Mouse (Mus musculus) kidney, embryonic 15.5 days (tissue): ENCODE results near the gene Tmem26. TPM values are rescaled to one million over a fixed set of nuclear protein-coding genes. Genes with fewer than 3 reads are reported as not detected.
"Not testable (repeated sequence)": the region's sequence is repeated elsewhere in the genome, so short reads cannot be mapped to it uniquely, and the experiment has no call there.

Source experiments
- ATAC-seq: fragments of 200-750 bp; cut with Nextera tagmentation; replicated peaks from 2 replicates; pipeline ENCODE4 v1.8.0; 2017; ENCODE audit warnings: moderate TSS enrichment; ENCODE audit not compliant: low FRiP score
- H3K27ac ChIP-seq: fragments of 300-500 bp; sonication (generic); 2 replicates; pipeline ENCODE4 v1.5.1; 2015; ENCODE audit warnings: mild to moderate bottlenecking, inconsistent platforms
- H3K27me3 ChIP-seq: fragments of 300-500 bp; sonication (generic); 2 replicates; pipeline ENCODE4 v1.6.1; 2015; ENCODE audit warnings: inconsistent platforms
- H3K36me3 ChIP-seq: fragments of 300-500 bp; sonication (generic); 2 replicates; pipeline ENCODE4 v1.6.1; 2015; ENCODE audit warnings: inconsistent platforms
- H3K4me1 ChIP-seq: fragments of 300-500 bp; sonication (generic); 2 replicates; pipeline ENCODE4 v1.6.1; 2015; ENCODE audit warnings: inconsistent platforms
- H3K4me2 ChIP-seq: fragments of 300-500 bp; sonication (generic); 2 replicates; pipeline ENCODE4 v1.6.1; 2015; ENCODE audit warnings: moderate library complexity, mild to moderate bottlenecking, inconsistent platforms
- H3K4me3 ChIP-seq: fragments of 300-500 bp; sonication (generic); replicated peaks from 2 replicates; pipeline ENCODE4 v1.5.1; 2015; ENCODE audit warnings: mild to moderate bottlenecking, inconsistent platforms
- H3K9ac ChIP-seq: fragments of 300-500 bp; sonication (generic); 2 replicates; pipeline ENCODE4 v1.6.1; 2015; ENCODE audit warnings: mild to moderate bottlenecking, inconsistent platforms
- H3K9me3 ChIP-seq: fragments of 300-500 bp; sonication (generic); replicated peaks from 2 replicates; pipeline ENCODE4 v1.6.1; 2016; ENCODE audit warnings: inconsistent platforms
- WGBS: fragments of 180-500 bp; shearing (Covaris S2); methylation state at CpG from one replicate; pipeline ENCODE4 v1.1.7; 2015; ENCODE audit warnings: mixed read lengths; 5-methylcytosine and 5-hydroxymethylcytosine counted together
- polyA plus RNA-seq: library from polyadenylated mRNA; unstranded; fragments of >200 nt; fragmentation: Nextera tagmentation; extraction: Ambion mirVana; gene quantifications from 2 replicates; pipeline ENCODE4 v1.2.1, GENCODE M21; 2015

The Tmem26 gene
- polyA plus RNA-seq, 1 experiment from 2014 or later, result 7.6 TPM

DNA sequence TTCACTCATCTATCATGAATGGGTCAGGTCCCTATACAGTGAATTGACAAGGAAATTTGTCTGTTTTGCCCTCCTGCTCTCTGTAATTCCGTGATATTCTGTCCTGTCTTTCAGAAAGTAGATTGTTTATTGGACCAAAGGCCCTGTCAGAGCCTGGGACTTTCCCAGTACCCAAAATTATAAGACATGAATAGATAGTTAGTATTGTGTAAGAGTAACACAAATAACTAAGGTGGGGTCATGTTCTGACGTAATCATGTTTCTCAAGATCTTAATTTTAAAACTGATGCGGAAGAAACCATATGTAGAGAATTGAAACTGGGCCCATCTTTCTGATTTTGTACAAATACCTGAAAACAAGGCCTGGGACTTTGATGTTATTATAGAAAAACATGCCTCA, 8.1 kb upstream of the Tmem26 start:
- no peaks in the 10 kb centered on the region for H3K4me1 ChIP-seq
- H3K27me3 ChIP-seq, result no peaks in the 10 kb centered on the region
- no peak overlapping the region for H3K9ac ChIP-seq
- H3K36me3 ChIP-seq, result no peaks in the 10 kb centered on the region
- WGBS, result 90% methylated on average over 3 of the region's 3 CpGs
- H3K4me3 ChIP-seq, result no peak overlapping the region
- no peaks in the 10 kb centered on the region for H3K9me3 ChIP-seq
- ATAC-seq, result no peak
- no peak overlapping the region for H3K27ac ChIP-seq
- H3K4me2 ChIP-seq, result no peak overlapping the region

GRCm38 (mm10) chr10:68718375-68718774, 5.1 kb upstream of the Tmem26 start:
- Histone ChIP-seq H3K4me2 (no peak overlapping the region), H3K4me3 (no peak overlapping the region), H3K9ac (no peak overlapping the region), H3K9me3 (no peaks in the 10 kb centered on the region), H3K27ac (no peak overlapping the region), H3K4me1 (peaks cover 6% of the 10 kb centered on the region), H3K27me3 (no peaks in the 10 kb centered on the region; the same call in 1 of the 2 replicates), H3K36me3 (no peaks in the 10 kb centered on the region)
- 80% methylated on average over 3 of the region's 3 CpGs for WGBS
- ATAC-seq, result no peak

- no peak overlapping the region for H3K9ac ChIP-seq
- H3K27ac ChIP-seq, result no peak overlapping the region
- no peak overlapping the region for H3K4me2 ChIP-seq
- no peaks in the 10 kb centered on the region for H3K9me3 ChIP-seq
- peaks cover 10% of the 10 kb centered on the region for H3K27me3 ChIP-seq
- no peak for ATAC-seq
- no peak overlapping the region for H3K4me3 ChIP-seq
- H3K36me3 ChIP-seq, result no peaks in the 10 kb centered on the region
- WGBS, result 55% methylated on average over 5 of the region's 5 CpGs
- peaks cover 20% of the 10 kb centered on the region for H3K4me1 ChIP-seq
Measured at GRCm38 (mm10) chr10:68720887-68721400, 2.5 kb upstream of the Tmem26 start.

- no peak; the same call in 1 of the 2 replicates for ATAC-seq
- WGBS, result 37% methylated on average over 7 of the region's 7 CpGs
- Histone ChIP-seq H3K4me3 (peak overlapping the region; percentile 53), H3K9ac (peak overlapping the region; percentile 46; the same call in 1 of the 2 replicates), H3K27me3 (peaks cover 10% of the 10 kb centered on the region), H3K27ac (no peak overlapping the region), H3K36me3 (no peaks in the 10 kb centered on the region), H3K4me1 (peaks cover 20% of the 10 kb centered on the region), H3K9me3 (no peaks in the 10 kb centered on the region), H3K4me2 (peak overlapping the region; percentile 92)
Measured at GRCm38 (mm10) chr10:68723015-68723414, 431 bp upstream of the Tmem26 start.

- H3K36me3 ChIP-seq, result no peaks in the 10 kb centered on the region
- WGBS, result under 1% methylated on average over 11 of the region's 11 CpGs
- ATAC-seq, result peak; percentile 55; the same call in 1 of the 2 replicates
Measured at GRCm38 (mm10) chr10:68724361-68724720, 895 bp downstream of the Tmem26 start.

GRCm38 (mm10) chr10:68727464-68727863, 4.0 kb downstream of the Tmem26 start:
- no peak for ATAC-seq
- no peaks in the 10 kb centered on the region for H3K36me3 ChIP-seq
- H3K4me3 ChIP-seq, result no peak overlapping the region
- H3K27ac ChIP-seq, result no peak overlapping the region
- H3K9me3 ChIP-seq, result no peaks in the 10 kb centered on the region
- H3K4me1 ChIP-seq, result peaks cover 20% of the 10 kb centered on the region
- peaks cover 10% of the 10 kb centered on the region for H3K27me3 ChIP-seq
- no peak overlapping the region for H3K4me2 ChIP-seq
- 79% methylated on average over 5 of the region's 5 CpGs for WGBS
- H3K9ac ChIP-seq, result no peak overlapping the region

More at GRCm38 (mm10) chr10:68724361-68724720, 895 bp downstream of the Tmem26 start:
- peak overlapping the region; percentile 53 for H3K4me3 ChIP-seq
- peak overlapping the region; percentile 92 for H3K4me2 ChIP-seq
- peaks cover 20% of the 10 kb centered on the region for H3K4me1 ChIP-seq
- no peaks in the 10 kb centered on the region for H3K9me3 ChIP-seq
- peaks cover 10% of the 10 kb centered on the region for H3K27me3 ChIP-seq
- peak overlapping the region; percentile 46 for H3K9ac ChIP-seq
- H3K27ac ChIP-seq, result no peak overlapping the region

- H3K4me1 ChIP-seq, result no peaks in the 10 kb centered on the region
- H3K4me3 ChIP-seq, result no peak overlapping the region
- no peak overlapping the region for H3K9ac ChIP-seq
- H3K9me3 ChIP-seq, result no peaks in the 10 kb centered on the region
- no peak for ATAC-seq
- no peak overlapping the region for H3K4me2 ChIP-seq
- 70% methylated on average over 3 of the region's 3 CpGs for WGBS
- no peaks in the 10 kb centered on the region for H3K27me3 ChIP-seq
- H3K36me3 ChIP-seq, result no peaks in the 10 kb centered on the region
- H3K27ac ChIP-seq, result no peak overlapping the region
Measured at GRCm38 (mm10) chr10:68735621-68736020, 12.2 kb downstream of the Tmem26 start.

DNA sequence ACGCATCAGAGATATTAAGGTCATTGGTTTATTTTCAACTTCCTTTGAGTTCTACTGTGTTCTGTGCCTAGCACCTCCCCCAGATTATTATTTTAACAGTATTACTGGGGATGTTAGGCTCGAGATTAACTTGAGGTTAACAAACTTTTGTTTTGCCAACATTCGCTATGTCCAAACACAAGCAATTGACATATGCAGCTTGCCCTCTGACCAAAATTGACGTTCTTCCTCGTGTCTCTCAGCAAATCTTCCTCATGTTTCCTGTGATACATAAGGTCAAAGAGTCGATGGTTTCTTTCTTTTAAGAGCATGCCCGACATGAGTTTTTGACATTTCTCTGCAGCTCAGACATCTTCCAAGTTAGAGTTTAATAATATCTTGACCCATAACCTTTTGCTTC, 13.9 kb downstream of the Tmem26 start:
- Histone ChIP-seq H3K27me3 (no peaks in the 10 kb centered on the region), H3K9ac (no peak overlapping the region), H3K4me1 (no peaks in the 10 kb centered on the region), H3K4me2 (no peak overlapping the region), H3K27ac (no peak overlapping the region), H3K4me3 (no peak overlapping the region), H3K36me3 (no peaks in the 10 kb centered on the region), H3K9me3 (no peaks in the 10 kb centered on the region)
- 62% methylated on average over 7 of the region's 7 CpGs for WGBS
- ATAC-seq, result no peak

GRCm38 (mm10) chr10:68738981-68739380, 15.5 kb downstream of the Tmem26 start:
- H3K9me3 ChIP-seq, H3K4me3 ChIP-seq, H3K27ac ChIP-seq, H3K4me1 ChIP-seq, H3K9ac ChIP-seq, H3K36me3 ChIP-seq, H3K27me3 ChIP-seq, ATAC-seq, H3K4me2 ChIP-seq: not testable (repeated sequence)
- 88% methylated on average over 1 of the region's 1 CpGs for WGBS

DNA sequence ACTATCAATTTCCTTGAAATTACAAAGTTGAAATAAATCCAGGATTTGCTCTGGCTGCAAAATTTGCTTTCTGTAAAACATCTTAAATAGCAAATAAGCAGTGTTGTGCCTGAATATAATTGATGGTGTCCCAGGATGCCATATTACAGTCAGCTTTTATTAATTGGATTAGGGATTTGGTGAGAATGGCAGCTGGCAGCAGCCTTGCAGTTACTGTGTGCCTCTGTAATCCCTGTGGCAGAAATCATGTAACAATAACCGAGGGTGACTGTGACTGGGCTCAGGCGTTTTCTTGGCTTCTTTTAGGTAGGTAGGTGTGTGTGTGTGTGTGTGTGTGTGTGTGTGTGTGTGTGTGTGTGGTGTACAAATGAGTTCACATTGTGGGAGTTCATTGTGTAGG, 16.8 kb downstream of the Tmem26 start:
- no peaks in the 10 kb centered on the region for H3K4me1 ChIP-seq
- H3K4me3 ChIP-seq, result no peak overlapping the region
- 75% methylated on average over 2 of the region's 2 CpGs for WGBS
- H3K27me3 ChIP-seq, result no peaks in the 10 kb centered on the region
- H3K27ac ChIP-seq, result no peak overlapping the region
- H3K4me2 ChIP-seq, result no peak overlapping the region
- H3K9me3 ChIP-seq, result no peaks in the 10 kb centered on the region
- ATAC-seq, result no peak
- no peak overlapping the region for H3K9ac ChIP-seq
- H3K36me3 ChIP-seq, result no peaks in the 10 kb centered on the region

GRCm38 (mm10) chr10:68750921-68751320, 27.5 kb downstream of the Tmem26 start:
- ATAC-seq, result no peak
- Histone ChIP-seq H3K27me3 (no peaks in the 10 kb centered on the region), H3K36me3 (no peaks in the 10 kb centered on the region), H3K27ac (no peak overlapping the region), H3K4me3 (no peak overlapping the region), H3K9ac (no peak overlapping the region), H3K9me3 (no peaks in the 10 kb centered on the region), H3K4me2 (no peak overlapping the region), H3K4me1 (no peaks in the 10 kb centered on the region)
- 85% methylated on average over 7 of the region's 7 CpGs for WGBS

DNA sequence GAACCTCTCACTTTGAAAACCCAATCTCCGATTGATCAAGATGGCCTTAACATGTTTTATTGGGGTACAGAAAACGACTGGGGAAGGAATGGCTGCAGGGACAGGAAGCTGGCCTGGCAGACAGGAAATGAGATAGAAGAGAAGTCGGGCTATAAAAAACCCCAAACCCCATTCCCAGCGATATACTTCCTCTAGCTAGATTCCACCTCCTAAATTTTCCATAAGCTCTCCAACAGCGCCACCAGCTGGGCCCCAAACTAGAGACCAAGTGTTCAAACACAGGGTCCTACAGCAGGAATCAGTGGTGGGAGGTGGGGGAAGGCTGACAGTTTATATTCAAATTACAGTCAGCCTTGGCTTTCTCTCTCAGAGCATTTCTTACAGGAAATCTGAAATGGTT, 35.8 kb downstream of the Tmem26 start:
- Histone ChIP-seq H3K36me3 (no peaks in the 10 kb centered on the region), H3K4me3 (no peak overlapping the region), H3K27ac (no peak overlapping the region), H3K27me3 (no peaks in the 10 kb centered on the region), H3K4me2 (no peak overlapping the region), H3K9ac (no peak overlapping the region), H3K9me3 (no peaks in the 10 kb centered on the region), H3K4me1 (no peaks in the 10 kb centered on the region)
- no peak for ATAC-seq
- 54% methylated on average over 5 of the region's 5 CpGs for WGBS

GRCm38 (mm10) chr10:68759789-68760188, 36.3 kb downstream of the Tmem26 start:
- 77% methylated on average over 7 of the region's 7 CpGs for WGBS
- H3K4me2 ChIP-seq, result no peak overlapping the region
- no peaks in the 10 kb centered on the region for H3K4me1 ChIP-seq
- no peaks in the 10 kb centered on the region for H3K9me3 ChIP-seq
- no peaks in the 10 kb centered on the region for H3K36me3 ChIP-seq
- no peaks in the 10 kb centered on the region for H3K27me3 ChIP-seq
- ATAC-seq, result no peak
- no peak overlapping the region for H3K4me3 ChIP-seq
- H3K9ac ChIP-seq, result no peak overlapping the region
- no peak overlapping the region for H3K27ac ChIP-seq
